Mouse (Mus musculus) testis, postnatal 10 days (tissue): ENCODE data around the gene AL731706.1.
A peak's percentile ranks its signal among the peaks of the same experiment; 100 is the strongest.
"Not testable (repeated sequence)": the region's sequence is repeated elsewhere in the genome, so short reads cannot be mapped to it uniquely, and the experiment has no call there.

ENCODE experiments used
- DNase-seq: peaks from one replicate; pipeline ENCODE4 v3.0.0; 2021; ENCODE audit warnings: low spot score

Gene AL731706.1

DNA sequence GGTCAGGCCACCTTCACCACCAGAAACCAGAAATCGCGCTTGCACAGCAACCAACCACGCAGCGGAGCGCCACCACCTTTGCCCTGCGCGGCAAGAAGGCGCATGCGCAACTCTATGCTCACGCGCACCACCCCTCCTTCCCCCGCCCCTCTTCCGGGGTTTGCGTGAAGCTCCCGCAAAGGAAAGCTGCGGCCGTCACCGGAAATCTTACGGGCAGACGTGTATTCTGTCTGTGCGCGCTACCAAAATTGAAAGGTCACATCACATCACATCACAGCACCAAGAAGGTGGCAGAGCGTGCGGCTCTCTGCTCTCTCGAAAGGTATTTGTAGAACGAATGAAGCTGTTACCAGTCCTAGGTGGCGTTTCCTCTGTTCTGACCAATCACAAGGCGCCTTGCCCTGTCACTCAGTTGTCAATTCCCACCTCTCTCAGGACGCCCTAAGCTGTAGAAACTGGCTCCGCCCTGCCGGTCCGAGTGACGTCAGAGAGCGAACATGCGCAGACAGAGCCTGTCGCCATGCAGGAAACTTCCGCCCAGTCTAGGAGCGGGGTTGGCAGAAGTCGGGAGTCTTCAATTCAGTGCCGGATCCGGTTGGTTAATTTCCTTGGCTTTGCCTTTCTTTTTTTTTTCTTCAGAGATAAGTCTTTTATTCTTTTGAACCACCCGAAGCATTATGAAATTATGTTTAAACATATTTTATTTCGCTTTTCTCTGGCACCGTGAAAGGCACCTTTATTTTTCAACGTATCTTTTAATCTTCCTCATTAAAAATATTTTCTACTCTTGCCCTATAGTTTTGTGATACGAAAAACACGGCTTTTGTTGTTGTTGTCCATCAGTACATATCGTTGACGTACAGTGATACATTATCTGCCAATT lies at the start of gene AL731706.1, which contains the start of the genes Slx4ip and Mkks:
Gene AL731706.1 (minus strand): TSS at position 322 of the 883 bp plus-strand sequence.
Gene Slx4ip (plus strand): TSS at position 151 of the 883 bp plus-strand sequence.
Gene Mkks (minus strand): TSS at position 322 of the 883 bp plus-strand sequence.
- DNase-seq: peak; percentile 98

DNA sequence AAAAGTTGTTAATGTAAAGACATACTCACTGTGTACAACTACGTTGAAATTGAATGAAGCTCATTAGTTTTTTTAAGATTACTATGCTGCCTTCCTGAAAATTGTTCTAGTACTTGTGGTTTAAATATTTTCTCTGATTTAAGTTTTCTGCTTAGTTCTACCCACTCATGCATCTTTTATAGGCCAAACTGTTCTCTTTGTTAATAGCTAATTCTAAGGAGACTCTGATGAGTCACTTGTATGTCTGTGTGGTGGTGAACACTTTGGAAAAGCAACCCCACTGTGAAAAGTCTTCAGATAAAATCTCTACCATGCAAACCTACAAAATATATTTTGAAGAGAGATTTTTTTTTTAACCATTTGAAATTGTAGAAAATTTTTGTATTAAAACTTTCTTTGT lies 47.1 kb upstream of the AL731706.1 start:
- DNase-seq: no peak

DNA sequence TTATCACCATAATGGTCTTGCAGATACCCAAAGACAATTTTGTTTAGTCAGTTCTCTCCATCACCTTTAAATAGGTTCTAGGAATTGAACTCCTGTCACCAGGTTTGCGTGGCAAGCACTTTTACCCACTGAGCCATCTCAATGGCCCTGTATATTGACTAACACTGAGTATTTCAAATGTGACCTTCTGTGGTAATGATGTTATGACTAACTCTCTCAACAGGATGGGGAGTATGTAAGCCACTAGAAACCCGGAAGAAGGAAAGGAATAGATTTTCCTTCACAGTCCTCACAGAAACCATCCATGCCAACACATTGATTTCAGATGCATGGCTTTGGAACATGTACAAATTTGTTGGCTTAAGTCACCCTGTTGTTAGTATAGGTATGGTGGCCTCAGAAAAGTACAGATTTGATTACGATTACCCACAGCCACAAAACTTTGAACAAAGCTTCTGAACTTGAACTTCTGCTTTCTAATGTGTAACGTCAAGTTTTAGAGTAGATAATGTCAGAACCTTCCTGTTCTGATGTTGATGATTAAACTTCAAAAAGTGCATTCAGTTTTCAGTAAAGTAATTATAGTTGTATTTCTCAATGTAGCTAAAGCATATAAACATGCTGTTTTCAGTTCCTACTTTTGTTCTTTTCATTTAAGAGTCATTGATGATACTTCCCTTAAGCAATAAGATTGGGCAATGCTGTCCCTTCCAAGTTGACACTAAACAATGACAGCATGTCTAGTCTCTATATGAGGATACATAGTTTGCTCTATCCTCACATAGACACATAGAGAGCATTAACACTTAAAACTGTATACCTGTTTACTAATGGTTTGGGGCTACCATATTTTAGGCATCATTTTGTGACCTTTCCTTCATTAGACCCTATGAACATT lies 45.5 kb upstream of the AL731706.1 start:
- DNase-seq: no peak

GRCm38 (mm10) chr2:136921003-136921408 lies 29.8 kb upstream of the AL731706.1 start:
- no peak for DNase-seq

- no peak for DNase-seq
These were observed 29.2 kb upstream of the AL731706.1 start for GRCm38 (mm10) chr2:136920257-136920993.

- no peak for DNase-seq
These were observed 28.2 kb upstream of the AL731706.1 start for GRCm38 (mm10) chr2:136919433-136919832.

DNA sequence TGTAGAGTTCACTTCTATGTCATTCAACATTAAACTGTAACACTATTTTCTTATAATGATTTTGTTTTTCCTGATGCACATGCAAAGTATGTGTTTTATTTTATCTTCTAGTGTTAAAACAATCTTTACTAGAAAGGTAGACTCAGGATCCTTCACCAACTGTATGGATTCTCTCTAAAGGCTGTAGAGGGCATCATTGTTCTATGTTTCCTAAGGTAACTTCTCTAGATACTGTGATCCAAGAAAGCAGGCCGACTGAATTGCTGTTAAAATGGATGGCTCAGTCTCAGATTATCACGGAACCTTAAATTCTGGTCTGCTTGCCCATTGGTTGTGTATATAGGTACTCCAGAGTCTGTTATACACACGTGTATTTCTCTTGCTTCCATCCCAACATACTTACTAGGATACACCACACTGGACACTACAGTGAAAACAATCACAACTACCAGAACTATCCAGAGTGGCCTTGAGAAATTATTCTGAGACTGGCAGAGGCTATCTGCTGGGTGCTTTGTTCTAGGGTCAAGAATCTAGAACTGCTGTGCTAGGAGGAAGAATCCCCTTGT lies 23.2 kb upstream of the AL731706.1 start:
- DNase-seq: no peak

- DNase-seq: no peak
These were observed 21.8 kb upstream of the AL731706.1 start for GRCm38 (mm10) chr2:136913021-136913420.

DNA sequence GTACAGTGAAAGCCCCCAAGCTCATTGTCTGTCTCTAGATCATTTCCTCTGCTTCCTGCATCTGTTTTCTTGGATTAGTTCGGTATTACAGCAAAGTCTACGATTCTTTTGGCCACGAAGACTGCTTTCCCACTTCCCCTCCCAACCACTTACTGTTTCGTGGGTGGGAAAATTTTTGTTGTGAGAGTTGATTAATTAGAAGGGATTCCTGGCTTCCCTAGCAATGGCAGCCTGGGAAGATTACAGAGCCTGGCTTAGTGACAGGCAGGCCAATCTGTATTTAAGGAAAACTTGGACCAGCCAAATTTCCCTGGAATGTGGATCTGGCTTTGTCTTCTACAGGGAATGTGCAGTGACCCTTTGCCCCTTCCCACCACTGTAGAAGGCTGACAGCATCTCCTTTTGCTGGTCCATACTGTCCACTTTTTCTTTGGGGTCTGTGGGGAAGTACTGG lies 20.8 kb upstream of the AL731706.1 start:
- no peak for DNase-seq

DNA sequence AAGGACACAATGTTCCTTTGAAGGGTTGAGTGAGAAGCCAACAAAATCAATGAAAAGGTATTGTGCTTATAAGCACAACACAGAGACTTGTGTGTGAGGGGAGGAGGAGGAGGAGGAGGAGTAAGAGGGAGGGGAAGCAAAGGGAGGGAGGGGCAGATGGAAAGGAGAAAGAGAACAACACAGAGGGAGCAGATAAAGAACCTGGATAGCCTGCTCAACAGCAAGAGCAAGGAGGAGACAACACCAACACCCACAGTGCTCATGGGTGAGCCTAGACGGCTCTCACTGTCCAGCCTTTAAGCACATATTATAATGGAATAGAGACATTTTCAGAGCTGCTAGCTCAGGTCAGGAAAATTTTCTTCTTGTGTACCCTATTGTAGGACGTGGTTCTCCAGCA lies 18.1 kb upstream of the AL731706.1 start:
- DNase-seq: no peak

- no peak for DNase-seq
These were observed 17.4 kb upstream of the AL731706.1 start for GRCm38 (mm10) chr2:136908596-136908995.

DNA sequence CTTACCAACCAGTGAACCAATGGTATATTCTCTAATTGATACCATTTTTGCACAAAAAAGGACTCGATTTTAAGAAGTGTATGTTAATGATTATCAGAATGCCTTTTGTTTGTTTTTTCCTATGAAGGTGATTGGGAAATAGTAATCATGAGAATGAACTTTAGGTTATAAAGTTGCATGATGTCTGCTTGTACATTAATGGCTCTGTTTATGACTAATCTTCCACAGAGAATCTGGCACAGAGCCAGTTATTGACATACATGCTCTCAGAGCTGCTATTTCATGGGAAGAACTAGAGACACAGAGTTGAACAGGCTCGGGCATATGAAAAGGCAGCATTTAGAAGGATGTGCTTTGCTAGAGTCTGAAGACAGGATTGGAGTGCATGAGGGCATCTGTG lies 4.9 kb upstream of the AL731706.1 start:
- no peak for DNase-seq

DNA sequence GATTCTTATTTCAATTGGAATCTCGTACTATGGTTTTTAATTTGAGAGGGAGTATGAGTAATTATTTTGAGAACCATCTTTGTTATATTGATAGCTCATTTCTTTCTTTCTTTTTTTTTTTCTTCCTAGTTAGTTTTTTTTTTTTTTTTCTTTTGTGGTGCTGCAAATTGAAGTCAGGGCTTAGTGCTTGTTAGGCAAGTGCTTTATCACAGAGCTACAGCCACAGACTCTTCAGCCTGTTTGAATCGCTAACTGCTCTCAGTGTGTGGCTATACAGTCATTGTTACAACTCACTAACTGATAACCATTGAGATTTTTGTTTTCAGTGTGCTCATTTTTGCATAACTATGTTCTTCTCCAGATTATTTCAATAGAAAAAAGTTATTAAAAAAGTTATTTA lies 3.3 kb upstream of the AL731706.1 start:
- no peak for DNase-seq

DNA sequence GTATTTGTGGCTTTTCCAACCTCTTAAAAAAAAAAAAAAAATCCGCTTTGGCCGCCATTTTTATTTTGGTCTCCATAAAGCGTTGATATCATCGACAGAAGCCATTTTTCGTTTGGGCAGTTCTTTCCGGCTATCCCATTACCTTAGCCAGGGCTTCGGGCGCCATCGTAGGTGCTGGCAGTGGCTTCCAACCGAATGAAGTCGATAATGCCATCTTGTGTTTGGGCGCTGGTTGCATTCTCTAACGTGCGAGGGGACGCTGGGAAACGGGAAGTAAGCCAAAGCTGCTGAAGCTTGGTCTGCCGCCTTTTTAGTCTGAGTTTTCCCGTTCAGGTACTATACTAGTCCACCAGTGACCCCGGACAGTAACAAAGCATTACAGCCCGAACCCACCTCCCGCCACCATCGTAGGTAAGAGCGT lies 772 bp upstream of the AL731706.1 start:
- DNase-seq: peak; percentile 90

GRCm38 (mm10) chr2:136890716-136891067 lies 497 bp downstream of the AL731706.1 start:
- not testable (repeated sequence) for DNase-seq

GRCm38 (mm10) chr2:136886846-136887245 lies 4.3 kb downstream of the AL731706.1 start:
- peak; percentile 68 for DNase-seq

DNA sequence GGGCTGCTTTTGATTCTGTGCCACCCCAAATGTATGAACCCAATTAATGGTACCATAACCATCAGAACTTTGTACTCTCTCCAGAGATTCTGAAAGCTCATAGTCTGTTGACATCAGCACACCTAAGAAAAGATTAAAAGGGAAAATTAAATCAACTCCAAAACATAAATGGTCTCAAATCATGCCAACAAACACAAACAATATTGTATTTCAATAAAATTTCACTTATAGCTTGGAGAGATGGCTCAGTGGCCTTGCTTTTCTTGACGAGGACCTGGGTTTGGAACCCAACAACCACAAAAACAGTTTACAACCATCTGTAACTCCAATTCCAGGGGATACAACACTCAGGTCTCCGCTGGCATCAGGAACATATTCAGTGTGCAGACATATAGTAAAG lies 5.6 kb downstream of the AL731706.1 start, which contains the start of gene AL731706.2:
Gene AL731706.2 (minus strand): TSS at position 101 of the 400 bp plus-strand sequence.
- no peak for DNase-seq

DNA sequence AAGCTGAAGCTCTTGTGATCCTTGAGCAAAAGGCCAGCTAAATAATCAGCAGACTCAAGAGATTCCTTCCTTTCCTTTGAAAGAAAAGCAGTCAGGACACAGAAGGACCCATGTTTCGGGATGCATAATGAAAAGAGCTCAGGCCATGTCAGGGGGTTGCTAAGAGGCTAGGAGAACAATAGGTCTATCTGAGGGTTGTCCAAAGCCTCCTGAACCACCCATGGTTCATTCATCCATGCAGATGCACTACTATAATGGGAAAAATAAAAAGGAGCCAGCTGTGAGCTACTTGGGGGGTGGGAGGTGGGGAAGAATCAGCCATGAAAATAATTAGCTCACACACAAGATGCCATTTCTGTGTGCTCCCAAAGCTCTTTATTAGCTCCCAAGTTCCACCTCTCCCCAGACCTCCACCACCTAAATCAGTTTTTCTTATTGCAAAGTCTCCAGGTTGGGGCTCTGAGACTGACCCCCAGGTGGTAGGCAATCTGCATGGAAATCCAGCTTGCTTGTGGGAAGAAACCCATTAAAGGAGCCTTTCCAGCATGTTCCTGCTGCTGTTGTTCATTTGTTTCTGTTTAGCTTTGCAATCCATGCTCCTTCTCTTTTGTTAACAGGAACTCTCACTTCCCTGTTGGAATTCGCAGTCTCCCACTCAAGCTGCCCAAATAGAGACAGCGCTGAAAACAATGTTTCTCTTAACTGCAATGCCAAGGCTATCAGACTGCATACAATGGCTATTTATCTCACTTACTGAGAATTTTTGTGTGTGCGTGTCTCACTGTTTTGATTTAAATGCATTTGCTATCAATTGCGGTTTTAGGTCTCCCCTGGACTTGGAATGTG lies 36.4 kb downstream of the AL731706.1 start:
- DNase-seq: no peak

DNA sequence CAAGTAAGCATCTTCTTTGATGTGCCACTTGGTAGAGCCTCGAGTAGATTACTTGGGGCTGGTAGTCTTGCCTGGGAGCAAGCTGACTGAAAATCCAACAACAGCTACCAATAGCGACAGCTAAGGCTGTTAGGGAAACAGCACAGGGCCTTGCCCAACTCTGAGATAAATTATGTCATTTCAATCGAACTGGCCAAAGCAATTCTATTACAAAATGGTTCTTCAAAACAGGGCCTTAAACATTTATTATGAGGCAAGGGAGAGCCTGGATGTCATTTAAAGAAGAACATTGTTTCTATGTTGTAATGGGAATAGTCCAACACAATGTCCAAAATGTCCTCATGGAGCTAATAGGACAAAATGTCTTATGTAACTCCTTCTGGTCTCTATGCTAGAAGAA lies 40.8 kb downstream of the AL731706.1 start:
- no peak for DNase-seq

- no peak for DNase-seq
These were observed 53.2 kb downstream of the AL731706.1 start for GRCm38 (mm10) chr2:136837994-136838393.
